Mouse (Mus musculus) mesoderm, embryonic 11.5 days (tissue): Measurements from ENCODE around the gene Cep78.

ENCODE experiments used
- DNase-seq: peaks from one replicate; pipeline ENCODE4 v3.0.0-alpha.2; 2012; ENCODE audit warnings: low read depth, low spot score

Cep78 gene

DNA sequence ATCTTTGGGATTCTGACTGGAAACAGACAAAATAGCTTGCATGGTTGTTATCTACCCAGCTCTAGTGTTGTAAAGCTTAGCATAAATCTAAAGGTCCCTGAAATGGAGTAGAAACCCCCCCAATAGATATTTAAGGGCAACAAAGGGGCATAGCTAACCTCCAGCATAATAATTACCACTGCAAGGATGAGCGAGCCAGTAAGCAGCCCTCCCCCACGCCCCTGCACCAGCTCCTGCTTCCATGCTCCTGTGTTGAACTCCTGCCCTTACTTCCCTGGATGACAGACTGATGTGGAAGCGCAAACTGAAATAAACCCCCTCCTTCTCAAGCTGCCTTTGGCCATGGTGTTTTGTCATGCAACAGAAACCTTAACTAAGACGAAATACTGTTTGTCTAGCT, 11.4 kb downstream of the Cep78 start:
- no peak for DNase-seq

DNA sequence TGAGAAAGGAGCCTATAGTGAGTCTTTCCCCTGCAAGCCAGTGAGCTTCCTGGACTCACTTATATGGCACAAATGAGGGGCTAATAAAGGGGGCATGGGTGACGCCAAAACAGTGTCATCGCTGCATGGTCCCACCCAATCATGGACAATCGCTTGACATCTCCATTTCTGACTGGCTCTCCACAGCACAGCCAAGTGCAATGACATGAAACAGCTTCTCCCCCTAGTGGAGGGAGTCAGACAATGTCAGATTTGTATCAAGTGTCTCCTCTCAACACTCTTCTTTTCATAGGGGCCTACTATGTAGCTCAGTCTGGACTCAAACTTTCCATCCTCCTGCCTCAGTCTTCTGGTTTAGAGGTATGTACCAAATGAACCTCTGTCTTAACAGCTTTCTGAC, 19.7 kb downstream of the Cep78 start:
- DNase-seq, result peak; percentile 50

DNA sequence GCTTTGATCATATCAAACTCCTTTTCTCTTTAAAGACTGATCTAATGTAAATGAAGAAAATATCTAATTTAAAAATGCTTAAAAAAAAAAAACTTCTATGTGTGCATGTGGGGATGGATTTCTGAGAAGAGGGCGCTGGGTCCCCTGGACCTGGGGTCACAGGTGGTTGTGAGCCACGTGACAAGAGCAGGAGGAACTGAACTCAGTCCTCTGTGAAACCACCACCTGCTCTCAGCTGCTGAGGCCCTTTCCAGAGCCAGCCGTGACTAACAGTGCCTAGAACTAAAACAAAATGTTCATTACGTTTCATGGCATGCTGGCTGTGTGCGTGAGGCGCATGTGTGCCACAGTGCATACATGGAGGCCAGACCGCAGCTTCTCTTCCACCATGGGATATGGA, 20.3 kb downstream of the Cep78 start:
- no peak for DNase-seq

DNA sequence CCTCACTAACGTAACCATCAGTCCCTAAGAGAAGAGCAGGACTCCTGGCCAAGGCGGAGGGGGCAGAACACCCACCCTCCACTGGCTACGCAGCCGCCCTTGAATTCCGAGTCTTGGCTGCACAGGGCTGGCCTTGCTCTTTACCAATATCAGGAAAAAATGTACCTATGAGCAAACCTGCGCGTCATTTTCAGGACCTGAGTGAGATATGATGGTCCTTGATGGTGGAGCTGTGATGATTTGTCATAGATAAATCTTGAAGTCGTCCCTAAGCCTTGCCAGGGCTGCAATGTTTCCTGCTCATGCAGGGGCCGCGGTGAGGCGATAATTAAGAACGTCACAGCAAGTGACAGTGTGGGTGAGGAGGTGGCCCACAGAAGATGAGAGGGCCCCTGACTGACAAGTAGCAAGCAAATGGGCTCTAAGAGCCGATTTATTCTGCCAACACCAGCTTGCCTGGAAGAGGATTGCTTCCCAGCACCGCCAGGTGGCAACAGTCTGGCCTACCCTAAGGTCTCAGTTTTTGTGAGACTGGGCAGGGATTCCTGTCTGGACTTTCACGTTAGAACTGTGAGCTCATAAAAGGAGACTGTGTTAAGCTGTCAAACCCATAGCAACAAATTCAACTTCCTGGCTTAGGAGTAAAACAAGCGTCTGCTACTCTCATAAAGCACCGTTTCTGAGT, 21.6 kb downstream of the Cep78 start:
- DNase-seq, result no peak

DNA sequence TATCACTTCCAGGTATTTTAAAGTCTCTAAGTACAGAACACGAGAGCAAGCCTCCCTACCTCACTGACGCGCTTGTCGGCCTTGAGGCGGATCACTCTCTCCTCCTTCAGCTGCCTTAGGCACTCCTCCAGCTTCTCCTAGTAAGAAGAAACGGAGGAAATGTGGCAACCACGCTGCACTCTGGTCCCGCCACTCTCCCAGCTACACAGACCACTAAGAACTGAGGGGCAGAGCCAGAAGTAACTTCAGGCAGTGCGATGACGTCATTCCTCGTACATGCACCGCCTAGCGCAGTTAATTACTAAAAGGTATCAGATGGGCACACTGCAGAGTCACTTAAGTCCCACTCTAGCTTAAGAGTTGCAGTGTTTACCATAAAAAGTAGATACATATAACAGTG, 22.5 kb downstream of the Cep78 start:
- no peak for DNase-seq

DNA sequence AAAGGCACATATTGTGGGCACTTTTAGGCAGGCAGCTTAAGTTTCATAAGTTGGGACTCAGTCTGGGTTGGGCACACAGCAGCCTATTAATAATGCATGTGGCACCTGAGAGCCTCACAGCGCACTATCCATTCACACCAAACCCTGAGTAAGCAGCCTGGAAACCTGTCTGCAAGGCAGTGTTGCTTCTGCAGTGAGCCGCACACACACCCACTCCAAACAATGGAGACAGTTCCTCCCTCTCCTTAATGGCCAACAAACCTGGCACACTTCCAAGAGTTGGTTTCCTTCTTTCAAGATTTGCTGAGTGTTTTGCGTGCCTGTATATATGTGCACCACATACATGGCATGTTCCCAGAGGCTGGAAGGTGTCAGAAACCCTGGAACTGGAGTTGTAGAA, 34.6 kb downstream of the Cep78 start:
- peak; percentile 12 for DNase-seq

DNA sequence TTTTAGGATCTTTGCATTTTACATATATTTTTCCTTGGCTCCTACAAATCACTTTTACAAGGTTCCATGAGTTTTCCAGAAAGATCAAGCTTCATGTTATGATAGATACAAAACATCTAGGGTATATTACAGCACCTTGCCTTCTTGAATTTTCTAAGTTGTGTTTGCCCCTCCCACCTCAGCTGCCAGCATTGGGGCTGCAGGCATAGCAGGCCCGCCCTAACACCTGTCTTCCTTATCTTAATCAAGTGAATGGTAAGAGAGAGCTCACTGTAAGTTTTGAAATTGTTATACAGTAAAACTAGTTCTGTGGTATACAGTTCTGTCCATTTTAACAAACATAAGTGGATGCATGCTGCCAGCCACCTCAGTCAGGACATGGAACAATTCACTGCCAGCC, 35.9 kb downstream of the Cep78 start:
- no peak for DNase-seq

DNA sequence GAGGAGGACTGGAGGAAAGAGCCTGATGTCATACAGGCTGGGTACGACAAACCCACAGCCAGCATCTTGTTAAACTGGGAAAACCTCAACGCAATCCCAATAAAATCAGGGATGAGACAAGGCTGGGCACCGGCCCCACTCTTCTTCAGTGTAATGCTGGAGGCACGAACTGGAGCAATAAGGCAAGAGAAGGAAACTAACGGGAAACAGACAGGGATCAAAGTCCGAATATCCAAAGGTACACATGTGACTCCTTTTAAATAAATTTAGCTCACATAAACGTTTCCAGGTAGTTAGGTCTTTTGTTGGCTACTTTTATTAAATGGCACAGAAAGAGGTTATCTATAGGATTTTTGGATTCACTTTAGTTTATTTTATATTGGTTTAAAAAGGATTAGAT, 36.4 kb downstream of the Cep78 start:
- no peak for DNase-seq

DNA sequence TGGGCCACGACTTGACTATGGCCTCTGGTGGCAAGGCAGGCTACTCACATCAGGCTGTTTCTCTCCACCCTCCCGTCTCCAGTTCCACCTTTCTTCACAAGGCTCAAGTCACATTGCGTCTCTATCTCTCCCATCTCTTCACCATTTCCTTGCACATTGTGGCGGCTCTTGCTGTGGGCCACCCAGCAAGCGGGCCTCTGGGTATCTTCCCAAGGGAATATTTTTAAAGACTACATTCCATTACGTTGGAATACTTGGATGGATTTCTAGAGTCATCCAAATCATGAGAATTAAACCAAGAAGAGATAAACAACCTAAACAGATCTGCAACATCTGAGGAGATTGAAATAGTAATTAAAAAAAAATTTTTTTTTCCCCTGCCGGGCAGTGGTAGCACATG, 37.6 kb downstream of the Cep78 start, which contains the start of gene Psat1:
Psat1 (minus strand) TSS at position 101 of the 400 bp plus-strand sequence.
- DNase-seq, result no peak

DNA sequence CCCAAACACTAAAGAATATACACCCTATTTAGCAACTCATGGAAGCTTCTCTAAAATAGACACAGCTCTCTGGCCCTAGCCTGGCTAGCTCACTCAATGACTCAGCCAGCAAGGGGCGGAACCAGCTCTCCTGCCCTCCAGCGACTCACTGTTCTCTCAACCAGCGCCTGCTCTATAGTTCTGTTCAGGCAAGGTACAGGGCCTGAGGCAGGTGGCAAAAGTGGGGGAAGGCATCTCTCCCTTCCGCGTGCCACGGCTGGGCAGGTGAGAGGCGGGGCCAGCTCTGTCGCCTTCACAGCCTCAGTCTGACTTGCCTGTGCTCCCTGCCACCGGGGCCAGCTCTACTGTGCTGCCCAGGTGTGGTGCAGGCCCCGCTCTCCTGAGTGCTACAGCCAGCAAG, 38.1 kb downstream of the Cep78 start:
- DNase-seq, result no peak

DNA sequence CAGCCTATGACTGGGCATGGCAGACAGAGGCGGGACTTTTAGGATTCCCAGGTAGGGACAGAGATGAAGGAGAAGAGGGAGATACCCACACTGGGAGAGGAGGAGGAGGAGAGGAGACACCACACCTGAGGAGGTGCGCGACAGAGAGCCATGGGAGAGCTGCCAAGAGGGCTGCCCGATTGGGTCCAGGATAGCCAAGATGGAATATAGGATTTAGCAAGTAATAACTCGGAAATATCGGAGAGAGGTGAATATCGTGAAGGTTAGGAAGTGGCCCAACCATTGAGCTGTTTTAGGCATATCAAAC, 41.7 kb downstream of the Cep78 start:
- no peak for DNase-seq

DNA sequence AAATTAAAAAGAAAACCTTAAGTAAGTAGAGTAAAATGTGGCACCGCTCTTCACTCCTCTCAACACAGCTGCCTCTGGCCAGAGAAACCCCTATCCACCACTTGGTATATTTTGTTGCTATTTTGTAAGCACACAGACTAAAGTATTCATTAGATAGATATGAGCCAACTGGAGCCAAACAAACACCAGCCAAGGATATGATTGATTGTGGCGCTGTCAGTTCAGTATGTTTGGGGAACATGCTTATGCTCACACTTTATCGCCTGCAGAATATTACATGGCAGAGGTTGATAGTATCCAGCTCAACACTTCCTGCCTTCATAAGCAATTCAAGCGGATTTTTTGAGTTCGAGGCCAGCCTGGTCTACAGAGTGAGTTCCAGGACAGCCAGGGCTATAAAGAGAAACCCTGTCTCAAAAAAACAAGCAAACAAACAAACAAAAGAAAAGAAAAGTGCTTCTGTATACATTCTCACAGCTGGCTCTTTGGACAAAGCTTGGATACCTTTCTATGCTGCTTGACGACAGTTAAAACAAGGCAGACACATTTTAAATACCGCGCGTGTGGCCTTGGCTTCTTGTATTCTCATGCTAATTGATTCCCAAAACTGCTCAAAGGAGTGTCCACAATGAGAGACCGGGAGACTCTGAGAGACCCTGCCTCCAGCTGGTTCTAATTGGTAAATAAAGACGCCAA, 42.2 kb downstream of the Cep78 start:
- DNase-seq, result peak; percentile 7

DNA sequence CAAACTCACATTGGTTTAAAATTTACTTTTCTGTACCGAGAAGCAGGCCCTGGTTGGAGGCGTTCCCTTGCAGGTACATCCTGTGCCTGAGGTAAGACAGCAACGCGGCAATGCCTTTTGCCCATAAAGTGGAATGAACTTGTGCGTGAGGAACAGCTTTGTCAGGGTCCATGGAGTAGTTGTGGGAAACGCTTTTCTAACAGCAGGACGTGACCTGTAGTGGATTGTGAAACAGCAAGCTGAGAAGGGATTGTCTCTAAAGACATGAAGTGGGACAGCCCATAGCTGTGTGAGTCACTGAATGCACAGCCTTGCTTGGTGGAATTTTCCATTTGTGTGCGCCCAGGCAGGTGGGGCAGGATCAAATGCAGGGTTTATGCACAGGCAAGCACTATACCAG, 43.4 kb downstream of the Cep78 start:
- no peak for DNase-seq

DNA sequence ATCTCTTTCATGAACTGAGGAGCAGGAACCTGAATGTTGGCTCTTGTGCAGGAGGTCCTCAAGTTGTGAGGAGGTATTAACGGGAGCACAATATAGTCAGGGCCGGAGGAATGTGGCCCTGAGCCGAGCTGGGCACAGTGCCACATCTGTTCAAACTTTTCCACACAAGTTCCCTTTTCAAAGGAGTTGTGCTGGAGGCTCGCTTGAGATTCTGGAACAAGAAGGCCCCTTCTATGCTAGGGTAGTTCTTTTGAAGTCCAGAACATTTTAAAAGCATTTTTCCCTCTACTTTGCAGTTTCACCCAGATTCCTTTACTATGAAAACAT, 59.1 kb downstream of the Cep78 start:
- DNase-seq, result peak; percentile 42

DNA sequence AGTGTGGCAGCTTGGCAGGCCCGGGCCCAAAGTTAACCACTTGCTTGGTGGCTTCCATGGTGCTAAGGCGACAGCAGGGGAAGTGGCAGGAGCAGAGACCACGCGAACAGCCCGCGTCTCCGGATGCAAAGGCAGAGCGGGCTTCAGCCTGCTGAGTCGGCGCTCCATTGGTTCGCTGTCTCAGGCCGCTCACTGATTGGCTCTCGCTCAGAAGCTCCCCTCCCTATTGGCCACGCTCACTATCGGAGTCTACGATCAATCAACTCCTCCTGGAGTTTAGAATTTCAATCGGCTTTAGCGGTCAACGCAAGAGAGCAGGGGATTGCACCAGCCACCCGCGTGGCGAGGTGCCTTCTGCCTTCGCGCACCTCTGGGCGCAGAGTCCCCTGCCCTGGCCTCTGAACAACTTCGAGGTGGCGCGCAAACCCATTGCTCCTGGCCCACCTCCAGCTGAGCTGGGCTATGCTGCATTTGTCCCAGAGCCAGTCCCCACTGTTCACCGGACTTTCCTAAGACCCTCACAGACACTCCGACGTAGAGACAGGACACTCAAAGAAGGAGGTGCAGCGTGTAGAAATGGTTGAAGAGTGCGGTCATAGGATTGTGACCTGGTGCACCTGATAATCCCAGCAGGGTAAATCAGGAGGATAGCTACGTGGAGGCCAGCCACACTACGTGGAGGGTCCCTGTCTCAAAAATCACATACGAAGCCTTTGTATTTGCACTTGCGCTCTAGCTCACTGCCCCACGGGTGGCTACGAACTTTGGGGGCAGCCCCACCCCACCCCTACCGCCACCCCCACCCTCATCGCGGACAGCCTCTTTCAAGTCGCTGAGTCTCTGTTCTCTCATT, 59.7 kb downstream of the Cep78 start:
- DNase-seq, result peak; percentile 96

DNA sequence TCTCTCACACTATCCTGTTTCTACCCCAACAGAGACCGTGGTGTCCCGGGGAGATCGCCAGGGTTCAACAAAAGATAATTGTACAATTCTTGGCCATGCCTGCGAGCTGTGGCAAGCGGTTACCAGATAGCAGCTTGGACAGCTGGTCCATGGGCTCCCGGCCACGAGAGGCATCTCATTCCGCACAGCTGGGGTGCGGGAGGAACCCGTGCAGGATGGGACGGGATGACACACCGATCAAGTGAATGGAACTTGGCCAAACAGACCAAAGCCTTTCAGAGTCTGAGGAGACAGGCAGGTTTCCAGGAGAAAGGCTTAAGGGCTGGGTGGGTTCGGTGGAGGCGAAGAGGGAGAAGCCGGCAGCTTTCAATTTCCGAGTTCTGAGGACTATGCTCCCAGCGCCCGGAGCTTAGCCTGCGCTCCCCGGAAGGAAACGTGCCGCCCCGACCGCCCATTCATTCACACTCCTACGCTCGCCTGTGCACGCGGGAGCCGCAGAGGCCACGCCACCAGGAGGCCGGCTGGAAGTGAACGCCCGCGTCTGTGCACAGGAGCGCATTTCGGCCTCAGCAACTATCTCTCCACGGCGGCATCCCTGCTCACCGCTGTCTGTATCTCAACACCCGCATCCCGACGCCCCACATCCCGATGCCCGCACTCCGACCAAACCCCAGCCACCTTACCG, 60.5 kb downstream of the Cep78 start:
- DNase-seq, result peak; percentile 68

DNA sequence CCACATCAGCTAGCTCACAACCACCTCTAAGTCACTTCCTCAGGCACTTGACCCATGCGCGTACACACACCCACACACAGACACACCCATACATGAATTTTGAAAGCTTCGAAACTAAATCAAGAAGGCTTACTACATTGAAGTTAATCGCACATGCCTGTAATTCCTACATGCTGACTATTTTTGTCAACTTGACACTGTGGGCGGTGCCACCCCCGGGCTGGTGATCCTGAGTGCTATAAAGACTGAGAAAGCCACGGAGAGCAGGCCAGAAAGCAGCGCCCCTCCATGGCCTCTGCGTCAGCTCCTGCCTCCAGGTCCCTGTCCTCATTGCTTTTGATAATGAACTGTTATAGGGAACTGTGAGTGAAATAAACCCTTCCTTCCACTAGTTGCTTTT, 61.4 kb downstream of the Cep78 start:
- DNase-seq, result peak; percentile 28

DNA sequence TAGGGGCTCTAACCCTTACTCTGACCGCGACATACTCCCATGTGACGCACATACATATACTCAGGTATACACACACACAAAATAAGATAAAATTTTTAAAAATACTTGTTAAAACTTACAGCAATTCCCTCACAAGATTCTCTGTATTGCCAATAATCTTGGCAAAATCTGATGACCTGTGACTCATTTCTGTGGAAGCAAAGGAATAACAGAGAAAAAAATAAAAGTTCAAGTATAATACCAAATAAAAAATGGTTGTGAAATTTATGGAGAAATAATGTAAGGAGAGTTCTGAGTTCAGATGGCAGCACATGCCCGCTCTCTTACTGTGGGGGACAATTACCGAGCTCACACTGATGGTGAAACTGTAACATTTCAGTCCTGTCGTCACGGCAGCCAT, 65.5 kb downstream of the Cep78 start:
- DNase-seq, result no peak

DNA sequence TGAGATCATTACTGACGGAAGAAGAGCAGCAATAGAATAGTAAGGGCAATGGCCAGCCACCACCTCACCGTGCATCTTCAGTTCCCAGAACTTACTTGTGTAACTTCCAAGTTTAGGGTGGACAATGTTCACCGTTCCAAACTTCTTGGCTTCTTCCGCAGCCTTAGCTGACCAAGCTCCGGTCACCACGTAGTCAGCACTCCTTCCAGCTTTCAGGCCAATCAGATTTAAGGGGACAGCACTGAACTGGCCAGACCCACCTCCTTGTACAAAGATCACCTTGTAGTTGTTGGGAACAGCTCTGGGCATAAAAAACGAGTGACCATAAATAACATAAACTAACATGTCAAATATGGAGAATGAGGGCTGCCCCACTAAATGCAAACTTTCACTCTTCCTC, 66.7 kb downstream of the Cep78 start:
- DNase-seq, result no peak

DNA sequence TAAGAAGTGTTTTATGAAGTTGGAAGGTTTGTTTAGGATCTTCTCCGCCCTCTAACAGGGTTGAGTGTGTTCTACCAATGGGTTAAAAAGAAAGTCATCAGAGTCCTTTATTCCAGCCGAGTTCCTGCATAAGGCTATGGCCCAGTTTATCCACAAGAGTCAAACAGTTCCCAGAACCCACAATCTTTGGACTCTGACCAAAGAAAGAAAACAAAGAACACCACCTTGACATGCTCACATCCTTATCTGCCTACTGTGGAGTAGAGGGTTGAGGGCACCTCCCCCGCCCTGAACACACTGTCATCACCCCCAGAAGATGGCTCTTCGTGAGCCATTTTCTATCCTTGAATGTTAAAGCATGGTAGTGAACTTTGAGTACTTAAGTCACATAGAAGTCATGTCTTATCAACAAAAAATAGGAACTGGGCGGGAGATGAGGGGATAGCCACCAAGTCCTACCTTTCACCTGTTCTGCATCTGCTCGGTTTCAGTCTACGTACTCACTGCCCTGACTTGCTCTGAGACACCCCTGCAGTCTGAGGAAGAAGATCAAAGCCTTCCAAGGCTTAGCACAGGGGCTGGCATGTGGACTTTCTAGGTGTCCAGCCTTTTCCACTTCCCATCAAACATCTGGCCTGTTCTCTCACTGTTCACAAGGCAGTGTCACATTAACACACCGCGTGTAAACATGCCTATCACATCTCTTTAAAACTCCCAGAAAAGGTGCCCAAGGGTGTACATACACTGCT, 71.4 kb downstream of the Cep78 start:
- no peak for DNase-seq

DNA sequence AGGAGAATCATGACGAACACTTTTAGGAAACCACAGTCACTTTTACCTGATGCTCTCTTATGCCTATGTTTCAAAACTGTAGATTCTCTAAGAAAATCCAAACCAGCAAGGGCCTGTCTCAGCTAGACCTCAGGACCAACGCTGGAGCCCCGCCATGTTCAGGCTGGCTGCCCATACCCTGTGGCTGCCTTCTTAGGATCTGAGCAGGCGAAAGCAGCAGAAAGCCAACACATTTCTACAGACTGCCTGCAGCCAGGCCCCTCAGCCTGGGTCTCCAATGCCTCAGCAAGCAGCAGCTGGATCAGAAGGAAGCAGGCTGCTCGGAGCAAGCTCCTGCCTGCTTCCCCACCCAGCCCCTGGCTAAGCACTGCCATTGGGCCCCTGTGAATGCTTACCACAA, 73.3 kb downstream of the Cep78 start:
- no peak for DNase-seq

DNA sequence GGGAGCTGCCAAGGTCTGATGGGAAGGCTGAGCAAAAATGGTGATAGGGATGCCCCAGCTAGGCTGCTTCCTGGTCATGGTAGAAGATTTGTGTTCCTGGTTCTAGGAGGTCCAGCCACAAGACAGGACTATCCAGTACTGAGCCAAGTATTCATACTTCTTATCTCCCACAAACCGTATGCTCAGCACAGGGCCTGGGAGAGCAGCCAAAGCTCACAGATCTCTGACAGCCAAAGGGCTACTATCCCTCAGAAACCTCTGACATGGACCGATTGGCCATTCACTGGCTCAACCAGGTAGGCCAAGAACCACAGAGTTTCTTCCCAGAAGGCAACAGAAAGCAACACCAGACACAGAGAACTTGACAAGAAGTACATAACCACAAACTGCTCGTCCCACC, 73.8 kb downstream of the Cep78 start:
- DNase-seq, result no peak
